Mouse (Mus musculus): ENCODE results near the gene Zfp341.

The Zfp341 gene

GRCm38 (mm10) chr2:154676653-154677609 is 63.8 kb downstream of the Zfp341 start:
- DNase-seq (ENCODE audit: low read depth, low spot score): no peak

- no peak for DNase-seq (ENCODE audit: low read depth, low spot score)
These were observed 64.6 kb downstream of the Zfp341 start for GRCm38 (mm10) chr2:154677651-154678139.

GRCm38 (mm10) chr2:154678995-154679394 is 65.9 kb downstream of the Zfp341 start:
- DNase-seq (ENCODE audit: low read depth, low spot score): no peak

- no peak for DNase-seq (ENCODE audit: low read depth, low spot score)
These were observed 67.2 kb downstream of the Zfp341 start for GRCm38 (mm10) chr2:154680337-154680736.

- DNase-seq (ENCODE audit: low read depth, low spot score): no peak
These were observed 67.8 kb downstream of the Zfp341 start for GRCm38 (mm10) chr2:154680941-154681340.

GRCm38 (mm10) chr2:154682712-154683111 is 69.6 kb downstream of the Zfp341 start:
- DNase-seq (ENCODE audit: low read depth, low spot score): no peak

- no peak for DNase-seq (ENCODE audit: low read depth, low spot score)
These were observed 71.9 kb downstream of the Zfp341 start for GRCm38 (mm10) chr2:154684901-154685470.

- DNase-seq (ENCODE audit: low read depth, low spot score): no peak
These were observed 72.7 kb downstream of the Zfp341 start for GRCm38 (mm10) chr2:154685772-154686171.

GRCm38 (mm10) chr2:154686819-154687218 is 73.7 kb downstream of the Zfp341 start:
- DNase-seq (ENCODE audit: low read depth, low spot score): no peak

- no peak for DNase-seq (ENCODE audit: low read depth, low spot score)
These were observed 76.3 kb downstream of the Zfp341 start for GRCm38 (mm10) chr2:154689391-154689790.

GRCm38 (mm10) chr2:154690959-154691358 is 77.9 kb downstream of the Zfp341 start:
- no peak for DNase-seq (ENCODE audit: low read depth, low spot score)

GRCm38 (mm10) chr2:154693186-154693940 is 80.3 kb downstream of the Zfp341 start:
- no peak for DNase-seq (ENCODE audit: low read depth, low spot score)

GRCm38 (mm10) chr2:154693941-154694256 is 80.8 kb downstream of the Zfp341 start:
- peak; percentile 28 for DNase-seq (ENCODE audit: low read depth, low spot score)

- no peak for DNase-seq (ENCODE audit: low read depth, low spot score)
These were observed 82.6 kb downstream of the Zfp341 start for GRCm38 (mm10) chr2:154695690-154696089.
